Mouse (Mus musculus): ENCODE measurements at regions not wholly inside any gene's neighbourhood (a gene's known extent, or its start where the extent isn't known, plus 50 kb on each side); places are given as distances from the start of the nearest gene placed in this dataset.

DNA sequence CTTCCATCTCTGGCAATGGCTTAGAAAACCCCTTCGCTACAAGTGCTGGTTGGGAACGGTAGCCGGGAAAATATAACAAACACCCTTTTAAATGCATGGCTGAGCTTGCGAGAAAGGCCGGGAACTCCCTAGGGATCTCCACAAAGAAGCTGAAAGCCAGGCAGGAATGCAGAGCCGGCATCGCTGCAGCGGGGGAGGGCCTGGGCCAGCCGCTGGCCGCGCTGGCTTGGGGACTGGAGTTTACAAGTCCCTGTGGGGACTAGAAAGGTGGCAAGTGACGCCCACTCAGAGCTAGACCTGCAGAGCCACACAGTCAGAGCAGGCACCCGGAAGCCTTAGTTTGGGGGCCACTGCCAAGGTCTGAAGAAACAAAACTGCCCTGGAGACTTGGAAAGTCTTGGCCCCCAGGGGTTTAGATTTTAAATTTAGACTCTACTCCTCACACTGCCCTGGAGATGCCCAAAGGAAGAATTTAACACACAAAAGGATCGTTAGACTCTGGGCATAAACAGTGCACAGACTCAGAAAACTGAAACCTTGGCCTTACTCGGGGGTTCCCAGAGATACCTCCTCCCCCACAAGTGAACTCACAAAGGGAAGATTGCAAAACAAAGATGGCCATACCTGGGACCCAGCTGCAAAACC lies 59.4 kb downstream of the 1700001O22Rik start:
- peak in 1 of 2 experiments; percentile 50 for DNase-seq (ENCODE audit: low spot score in 2 of 2)

- DNase-seq (ENCODE audit: low spot score in 2 of 2) = no peak
These were observed 60.1 kb downstream of the 1700001O22Rik start for GRCm38 (mm10) chr2:30743265-30743846.

GRCm38 (mm10) chr2:30741450-30741849 lies 62.0 kb downstream of the 1700001O22Rik start:
- no peak for DNase-seq (ENCODE audit: low spot score in 2 of 2)

- no peak for DNase-seq (ENCODE audit: low spot score in 2 of 2)
These were observed 65.7 kb downstream of the 1700001O22Rik start for GRCm38 (mm10) chr2:30737759-30738158.

GRCm38 (mm10) chr2:30736705-30737104 lies 66.8 kb downstream of the 1700001O22Rik start:
- DNase-seq (ENCODE audit: low spot score in 2 of 2) = no peak

DNA sequence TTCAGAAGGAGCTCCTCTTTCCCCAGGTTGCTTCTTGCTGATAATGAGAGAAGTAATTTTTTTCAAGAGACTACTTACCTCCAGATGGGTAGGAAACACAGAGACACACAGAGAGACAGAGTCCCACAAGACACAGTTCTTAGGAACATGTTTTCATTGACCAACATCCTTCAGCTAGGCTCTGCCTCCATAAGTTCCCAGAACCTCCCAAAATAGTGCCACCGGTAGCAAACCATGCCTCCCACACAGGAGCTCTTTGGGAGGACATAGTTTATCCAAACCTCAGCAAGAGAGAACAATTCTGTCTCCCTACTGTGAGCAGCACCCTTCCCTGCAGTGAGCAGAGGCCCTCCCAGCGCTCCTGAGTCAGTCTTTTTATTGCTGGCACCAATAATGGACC lies 67.2 kb downstream of the 1700001O22Rik start:
- DNase-seq (ENCODE audit: low spot score in 2 of 2) = no peak

DNA sequence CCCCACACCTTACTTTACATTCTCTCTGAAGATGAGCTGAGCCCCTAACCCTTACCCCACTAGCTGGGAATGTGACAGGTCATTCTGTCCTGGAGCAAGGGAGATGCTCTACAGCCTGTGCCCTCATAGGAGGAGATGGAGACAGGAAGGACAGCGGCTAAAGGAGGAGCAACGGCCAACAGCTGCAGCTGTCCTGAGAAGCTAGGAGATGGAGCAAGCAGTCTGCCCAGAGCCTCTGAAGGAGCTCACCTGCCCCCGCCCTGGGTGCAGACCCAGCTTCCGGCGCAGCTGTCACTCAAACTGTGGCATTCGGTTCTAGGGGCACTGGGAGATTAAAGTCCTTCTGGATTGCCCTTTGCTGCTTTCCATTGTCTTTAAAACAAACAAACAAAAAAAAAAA lies 69.6 kb downstream of the 1700001O22Rik start:
- DNase-seq (ENCODE audit: low spot score in 2 of 2) = no peak

GRCm38 (mm10) chr2:30731832-30732231 lies 71.6 kb downstream of the 1700001O22Rik start:
- no peak for DNase-seq (ENCODE audit: low spot score in 2 of 2)

GRCm38 (mm10) chr2:30727948-30728347 lies 75.5 kb downstream of the 1700001O22Rik start:
- no peak for DNase-seq (ENCODE audit: low spot score in 2 of 2)

GRCm38 (mm10) chr2:30725601-30726489 lies 77.6 kb downstream of the 1700001O22Rik start:
- DNase-seq (ENCODE audit: low spot score in 2 of 2) = no peak

- no peak for DNase-seq (ENCODE audit: low spot score in 2 of 2)
These were observed 78.3 kb downstream of the 1700001O22Rik start for GRCm38 (mm10) chr2:30725186-30725585.

GRCm38 (mm10) chr2:30724521-30724920 lies 78.9 kb downstream of the 1700001O22Rik start:
- DNase-seq (ENCODE audit: low spot score in 2 of 2) = no peak

DNA sequence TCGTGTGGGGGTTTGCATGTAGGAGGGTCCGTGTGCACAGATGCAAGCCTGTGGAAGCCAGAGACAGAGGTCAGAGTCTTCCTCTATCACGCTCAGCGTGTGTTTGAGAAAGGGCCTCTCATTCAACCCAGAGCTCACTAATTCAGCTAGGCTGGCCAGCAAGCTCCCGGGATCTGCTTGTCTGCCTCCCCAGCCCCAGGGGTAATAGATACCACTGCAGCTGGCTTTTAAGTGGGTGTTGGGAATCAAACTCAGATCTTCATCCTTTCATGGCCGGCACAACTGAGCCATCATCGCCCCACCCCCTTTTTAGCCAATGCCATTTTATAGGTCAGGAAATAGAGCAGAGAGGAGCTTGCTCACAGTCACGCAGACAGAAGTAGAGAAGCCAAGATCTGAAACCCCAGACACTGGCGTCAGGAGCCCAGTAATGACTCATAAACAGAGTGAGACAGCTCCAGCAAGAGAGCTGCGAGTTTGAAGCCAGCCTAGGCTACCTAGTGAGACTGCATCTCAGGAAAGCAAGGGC lies 80.3 kb downstream of the 1700001O22Rik start:
- DNase-seq (ENCODE audit: low spot score in 2 of 2) = peak in 1 of 2 experiments; percentile 46

DNA sequence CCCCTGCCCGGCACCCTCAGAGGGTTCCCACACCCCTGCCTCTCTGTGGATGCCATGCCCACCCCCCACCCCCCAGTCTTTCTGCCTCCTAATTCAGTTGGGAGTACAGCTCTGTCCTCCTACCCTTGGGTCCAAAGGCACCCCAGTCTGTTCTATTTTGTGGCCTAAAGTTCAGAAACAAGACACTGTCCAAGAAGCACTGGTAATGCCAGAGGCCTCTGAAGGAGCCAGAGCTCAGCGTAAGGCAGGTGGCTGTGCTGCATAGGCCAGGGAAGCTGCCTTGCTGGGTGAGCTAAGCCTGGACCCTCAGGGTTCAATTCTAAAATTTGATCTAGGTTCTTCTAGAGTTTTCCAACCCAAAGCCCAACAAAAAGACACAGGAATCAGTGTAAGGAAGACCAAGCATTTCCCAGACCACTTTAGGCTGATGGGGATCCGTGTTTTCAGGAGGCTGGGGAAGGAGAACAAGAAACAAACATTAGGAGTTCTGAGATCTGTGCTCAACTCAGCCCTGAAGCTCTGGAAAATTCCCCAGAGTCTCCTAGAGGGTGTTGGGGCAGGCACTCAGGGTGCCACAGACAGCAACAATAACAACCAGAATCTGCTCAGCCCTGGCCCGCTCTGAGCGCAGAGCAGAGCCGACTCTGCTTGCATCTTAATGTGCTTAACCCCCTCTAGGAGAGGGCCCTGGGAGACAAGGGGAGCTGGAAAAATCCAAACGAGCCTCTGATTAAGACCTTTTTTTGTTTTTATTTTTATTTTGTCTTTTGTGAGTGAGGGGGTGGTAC lies 81.0 kb downstream of the 1700001O22Rik start:
- DNase-seq (ENCODE audit: low spot score in 2 of 2) = no peak

DNA sequence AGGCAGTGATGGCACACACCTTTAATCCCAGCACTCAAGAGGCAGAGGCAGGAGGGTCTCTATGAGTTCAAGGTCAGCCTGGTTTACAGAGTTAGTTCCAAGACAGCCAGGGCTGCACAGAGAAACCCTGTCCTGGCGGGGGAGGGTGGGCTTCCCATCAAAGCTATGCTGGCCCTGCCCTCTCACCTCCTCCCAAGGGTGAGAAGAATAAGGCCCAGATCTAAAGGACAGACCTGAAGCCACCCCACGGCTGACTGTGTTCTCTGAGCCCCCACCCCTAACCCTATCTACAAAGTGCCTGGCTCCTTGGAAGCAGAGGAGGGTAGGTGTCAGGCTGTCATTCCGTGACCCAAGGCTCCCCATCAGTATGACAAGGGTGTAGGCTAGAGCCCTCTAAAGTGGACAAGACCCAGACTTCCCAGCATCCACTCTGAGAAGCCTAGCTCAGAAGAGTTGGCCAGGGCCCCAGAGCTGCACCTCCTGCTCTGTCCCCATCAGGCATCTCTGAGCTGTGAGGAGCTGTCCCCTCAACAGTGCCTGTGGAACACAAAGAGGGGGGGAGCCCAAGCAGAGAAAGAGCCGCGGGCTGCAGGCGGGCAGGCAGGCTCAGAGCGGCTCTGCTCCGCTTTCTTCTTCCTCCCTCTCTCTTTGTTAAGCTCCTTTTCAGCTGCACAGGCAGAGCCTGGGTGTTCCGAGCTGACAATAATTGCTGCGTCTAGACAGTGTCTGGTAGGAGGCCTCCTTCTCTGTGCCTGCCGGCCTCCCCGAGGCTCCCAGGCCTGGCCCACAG lies 81.8 kb downstream of the 1700001O22Rik start:
- DNase-seq (ENCODE audit: low spot score in 2 of 2) = no peak

DNA sequence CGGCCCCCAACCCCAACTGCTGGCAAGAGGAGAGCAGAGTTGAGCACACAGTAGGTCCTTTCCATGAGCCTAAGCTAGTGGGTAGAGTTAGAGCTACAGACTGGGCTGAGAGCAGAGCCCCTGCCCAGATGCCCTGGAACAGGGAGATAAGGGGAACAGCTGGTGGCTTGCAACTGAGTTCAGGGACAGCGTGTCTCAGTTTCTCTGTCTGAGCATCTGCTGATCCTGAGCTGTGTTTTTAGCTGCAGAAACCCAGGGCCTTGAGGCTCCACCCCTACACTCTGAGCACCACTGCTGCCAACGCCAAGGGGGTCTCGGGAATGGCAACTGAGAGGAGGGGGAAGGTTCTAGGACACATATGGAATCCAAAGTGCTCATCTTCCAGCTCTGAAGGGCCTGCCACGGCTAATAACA lies 82.4 kb downstream of the 1700001O22Rik start:
- DNase-seq (ENCODE audit: low spot score in 2 of 2) = no peak

DNA sequence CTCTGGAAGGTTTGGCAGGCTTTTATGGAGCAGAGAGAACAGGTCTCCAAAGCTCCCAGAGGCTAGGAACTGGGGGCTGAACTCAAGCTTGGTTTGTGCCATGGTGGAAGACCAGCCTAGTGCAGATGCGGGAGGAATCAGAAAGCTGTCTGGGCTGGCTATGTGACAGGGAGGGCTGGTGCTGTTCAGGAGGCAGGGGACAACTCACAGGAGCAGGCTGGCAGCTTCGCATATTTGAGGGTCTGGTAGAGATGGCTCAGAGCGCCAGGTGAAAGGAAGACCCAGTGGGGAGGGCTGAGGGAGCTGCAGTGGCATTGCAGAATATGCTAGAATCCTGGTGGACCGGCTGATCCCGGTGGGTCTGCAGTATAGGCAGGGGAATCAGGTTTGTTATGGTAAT lies 83.2 kb downstream of the 1700001O22Rik start:
- no peak for DNase-seq (ENCODE audit: low spot score in 2 of 2)

- no peak for DNase-seq (ENCODE audit: low spot score in 2 of 2)
These were observed 83.7 kb downstream of the 1700001O22Rik start for GRCm38 (mm10) chr2:30719611-30720290.

GRCm38 (mm10) chr2:30718741-30719381 lies 84.6 kb downstream of the 1700001O22Rik start:
- peak; percentile 54 to 72 for DNase-seq (ENCODE audit: low spot score in 2 of 2)
